Mouse (Mus musculus): Measurements from ENCODE around the gene Ankar.
A peak's percentile ranks its signal among the peaks of the same experiment; 100 is the strongest.

Ankar gene

DNA sequence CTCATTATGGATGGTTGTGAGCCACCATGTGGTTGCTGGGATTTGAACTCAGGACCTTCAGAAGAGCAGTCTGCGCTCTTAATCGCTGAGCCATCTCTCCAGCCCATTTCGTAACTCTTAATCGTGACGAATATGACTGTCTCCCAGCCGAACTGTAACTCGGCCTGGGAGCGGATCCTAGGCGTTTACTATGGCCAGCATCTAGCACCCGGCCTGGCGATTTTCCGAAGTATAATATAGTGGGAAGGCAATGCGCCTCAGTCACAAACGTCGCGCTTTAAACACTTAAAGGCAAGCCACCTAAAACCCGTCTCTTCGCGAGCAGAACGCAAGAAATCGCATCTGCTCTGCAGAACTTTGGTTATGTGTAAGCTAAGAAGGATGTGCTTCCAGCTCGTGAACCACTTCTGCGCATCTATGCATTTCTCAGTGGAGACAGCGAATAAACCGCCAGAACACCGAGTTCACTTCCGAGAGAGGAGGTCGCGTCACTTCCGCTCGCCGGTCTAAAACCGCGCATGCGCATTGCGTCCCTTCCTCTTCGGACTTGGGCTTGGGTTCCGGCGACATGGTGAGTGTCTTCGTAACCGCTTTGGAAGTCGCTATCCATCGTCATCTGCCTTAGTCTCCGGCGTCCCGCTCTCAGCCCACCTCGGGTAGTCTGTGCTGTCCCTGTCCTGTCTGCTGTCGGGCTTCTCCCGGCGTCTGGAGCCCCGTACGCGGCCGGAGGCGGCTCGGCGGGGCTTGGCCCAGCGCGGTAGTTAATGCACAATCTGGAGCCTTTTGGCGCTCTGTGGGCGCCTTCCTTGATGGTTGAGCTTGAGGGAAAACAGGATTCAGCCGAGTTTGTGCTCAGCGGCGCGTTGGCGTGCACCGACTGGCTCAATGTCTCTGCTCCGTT lies 10.6 kb upstream of the Ankar start, which contains the start of gene Rpl37a:
TSS of gene Rpl37a (plus strand) at position 538 of the 901 bp plus-strand sequence.
- DNase-seq (ENCODE audit: low spot score): peak; percentile 95

- no peak for DNase-seq (ENCODE audit: low spot score)
These were observed 7.1 kb upstream of the Ankar start for GRCm38 (mm10) chr1:72707525-72707924.

DNA sequence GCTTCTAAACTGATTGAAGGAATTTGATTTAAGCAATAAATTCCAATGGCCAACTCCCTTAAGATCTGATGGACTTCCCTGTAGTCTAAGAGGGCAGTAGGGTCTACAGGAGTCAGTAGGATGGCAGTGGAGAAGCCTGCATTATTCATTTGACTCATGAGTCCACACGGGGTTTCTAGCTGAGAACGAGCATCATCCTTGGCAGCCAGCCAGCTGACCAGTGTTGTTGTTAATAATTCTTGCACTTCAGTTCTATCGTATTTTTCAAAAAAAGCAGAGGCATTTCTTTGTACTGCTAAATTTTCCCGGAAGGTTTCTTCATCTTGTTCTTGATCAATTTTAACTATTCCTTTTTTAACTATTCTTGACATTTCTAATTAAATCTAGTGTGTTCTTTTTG lies 1.7 kb downstream of the Ankar start:
- DNase-seq (ENCODE audit: low spot score): no peak

GRCm38 (mm10) chr1:72696256-72696655 lies 4.1 kb downstream of the Ankar start:
- no peak for DNase-seq (ENCODE audit: low spot score)

DNA sequence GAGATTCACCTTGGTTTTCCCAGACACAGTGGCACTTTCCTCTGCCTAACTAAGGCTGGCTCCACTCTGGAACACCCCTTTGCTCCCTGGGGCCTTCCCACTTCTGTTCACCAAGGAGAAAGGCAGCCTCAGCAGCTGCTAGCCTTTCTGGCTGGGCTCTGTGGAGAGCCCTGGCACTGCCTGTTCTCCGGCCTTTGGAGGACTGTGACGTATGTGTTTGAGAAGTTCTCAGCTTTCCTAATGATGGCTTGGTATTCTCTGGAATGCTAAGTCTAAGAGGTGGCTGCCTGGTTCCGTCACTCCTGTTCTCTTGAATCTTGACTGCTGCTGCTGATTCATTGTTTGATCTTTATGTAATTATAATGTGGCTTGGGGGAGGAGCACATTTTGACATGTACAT lies 27.3 kb downstream of the Ankar start:
- DNase-seq (ENCODE audit: low spot score): no peak

- DNase-seq (ENCODE audit: low spot score): no peak
These were observed 59.5 kb downstream of the Ankar start for GRCm38 (mm10) chr1:72640658-72641410.

GRCm38 (mm10) chr1:72635221-72635620 lies 65.2 kb downstream of the Ankar start:
- no peak for DNase-seq (ENCODE audit: low spot score)

GRCm38 (mm10) chr1:72612172-72612571 lies 88.2 kb downstream of the Ankar start:
- DNase-seq (ENCODE audit: low spot score): no peak

DNA sequence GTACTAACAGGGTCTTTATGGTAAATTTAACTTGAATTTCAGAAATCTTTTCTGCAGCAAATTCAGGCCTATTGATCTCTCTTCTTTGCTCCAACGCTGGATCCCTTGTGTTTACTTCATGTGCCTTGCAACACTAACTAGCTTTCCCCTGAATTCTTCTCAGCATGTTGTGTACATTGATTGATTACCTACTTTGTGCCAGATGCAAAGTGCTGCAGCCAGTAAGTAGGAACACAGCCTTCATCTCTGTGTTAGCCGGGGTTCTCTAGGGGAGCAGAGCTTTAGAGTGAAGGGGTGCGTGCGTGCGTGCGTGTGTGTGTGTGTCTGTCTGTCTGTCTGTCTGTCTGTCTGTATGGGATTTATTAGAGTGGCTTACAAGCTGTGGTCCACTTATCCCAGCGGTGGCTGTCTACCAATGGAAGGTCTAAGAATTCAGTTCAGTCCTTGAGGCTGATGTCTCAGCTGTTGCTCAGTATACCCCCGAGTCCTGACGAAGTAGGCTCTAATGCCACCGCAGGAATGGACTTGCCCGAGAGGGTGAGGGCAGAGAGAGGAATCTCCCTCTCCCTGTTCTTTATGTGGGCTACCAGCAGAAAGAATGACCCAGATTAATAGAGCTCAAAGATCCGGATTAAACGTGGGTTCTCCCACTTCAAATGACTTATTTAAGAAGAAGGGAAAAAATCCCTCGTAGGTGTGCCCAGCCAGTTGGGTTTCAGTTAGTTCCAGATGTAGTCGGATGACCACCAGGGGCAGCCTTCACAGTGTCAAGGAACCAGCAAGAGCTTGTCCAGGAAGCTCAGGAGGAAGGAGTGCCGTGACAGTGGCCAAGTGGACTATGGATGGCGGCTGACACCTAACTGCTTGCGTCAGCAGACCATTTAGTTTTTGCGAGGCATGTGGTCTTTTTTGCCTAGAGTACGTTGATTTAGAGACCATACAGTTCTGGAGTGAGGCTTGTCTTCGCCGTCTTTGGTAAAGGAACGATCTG lies 90.2 kb downstream of the Ankar start:
- no peak for DNase-seq (ENCODE audit: low spot score)

DNA sequence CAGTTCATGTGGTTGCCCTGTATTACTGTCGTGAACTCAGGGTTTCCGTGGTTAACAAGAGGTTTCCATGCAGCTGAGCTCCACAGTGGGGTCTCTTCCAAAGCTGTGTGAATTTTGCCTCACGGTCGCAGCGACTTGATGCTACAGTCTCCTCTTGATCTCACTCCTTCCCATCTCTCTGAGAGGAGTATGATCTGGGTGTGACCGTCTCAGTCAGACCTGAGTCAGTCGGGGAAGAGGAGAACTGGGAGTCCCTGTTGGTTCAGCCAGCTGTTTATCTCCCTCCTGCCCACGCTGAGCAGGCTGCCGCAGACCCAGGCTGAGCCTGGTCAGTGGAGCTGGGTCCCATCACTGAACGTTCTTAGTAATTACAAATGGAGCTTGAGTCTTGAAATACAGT lies 91.2 kb downstream of the Ankar start:
- DNase-seq (ENCODE audit: low spot score): no peak

DNA sequence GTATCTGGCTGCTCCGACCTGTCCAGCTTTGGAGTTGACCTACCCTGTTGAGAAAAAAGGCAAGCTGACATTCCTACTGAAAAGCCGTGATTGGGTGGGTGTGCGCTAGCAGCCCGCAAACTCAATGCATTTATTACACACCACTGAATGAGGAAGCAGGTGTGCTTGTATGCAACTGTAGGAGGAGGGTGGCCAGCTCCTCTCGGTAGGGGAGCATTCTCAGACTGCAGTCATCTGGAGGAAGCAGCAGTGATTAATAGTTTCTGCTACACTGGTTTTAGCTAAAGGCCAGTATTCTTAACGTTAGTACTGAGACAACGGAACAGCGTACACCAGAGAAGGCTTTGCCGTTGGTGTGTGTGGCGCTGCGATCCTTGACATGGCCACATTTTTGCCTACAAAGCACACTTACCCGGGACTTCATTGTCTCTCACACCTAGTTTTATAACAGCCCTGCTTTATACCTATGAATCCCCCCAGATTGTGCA lies 94.1 kb downstream of the Ankar start:
- no peak for DNase-seq (ENCODE audit: low spot score)

DNA sequence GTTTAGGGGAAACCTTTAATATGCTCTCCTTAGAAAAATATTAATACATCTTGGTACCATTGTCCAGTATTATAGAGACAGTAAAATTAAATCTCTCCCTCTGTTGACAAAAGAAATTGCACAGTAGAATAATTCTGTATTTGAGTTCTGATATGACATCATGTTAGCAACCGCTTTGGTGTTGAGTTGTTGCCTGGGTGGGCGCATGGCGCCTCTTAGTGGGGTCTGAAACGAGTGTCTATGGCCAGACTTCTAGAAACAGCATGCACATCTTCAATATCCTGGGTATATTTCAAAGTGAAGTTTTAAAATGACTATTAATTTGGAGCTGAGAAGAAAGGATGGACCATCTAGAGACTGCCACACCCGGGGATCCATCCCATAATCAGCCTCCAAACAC lies 97.6 kb downstream of the Ankar start:
- no peak for DNase-seq (ENCODE audit: low spot score)

- no peak for DNase-seq (ENCODE audit: low spot score)
These were observed 98.2 kb downstream of the Ankar start for GRCm38 (mm10) chr1:72602186-72602585.

GRCm38 (mm10) chr1:72601233-72601632 lies 99.1 kb downstream of the Ankar start:
- DNase-seq (ENCODE audit: low spot score): no peak

DNA sequence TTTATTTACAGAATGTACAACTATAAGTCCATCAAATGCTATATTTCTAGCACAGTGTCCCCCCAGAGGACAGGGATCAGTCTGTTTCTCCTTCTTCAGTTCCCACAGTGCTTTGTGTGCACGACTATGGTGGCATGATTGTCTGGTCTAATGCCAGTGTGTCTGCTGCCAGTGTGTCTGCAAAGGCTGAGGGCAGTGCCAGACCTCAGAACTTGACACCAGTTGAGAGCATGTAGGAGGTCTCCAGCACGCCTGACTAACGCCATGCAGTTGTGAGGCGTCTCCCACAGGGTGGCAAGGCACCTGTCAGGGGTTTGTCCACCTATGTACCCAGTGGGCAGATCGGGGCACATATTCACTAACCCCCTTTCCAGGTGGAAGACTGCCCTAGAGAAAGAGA lies 99.6 kb downstream of the Ankar start:
- DNase-seq (ENCODE audit: low spot score): no peak

GRCm38 (mm10) chr1:72599146-72600101 lies 101.0 kb downstream of the Ankar start:
- DNase-seq (ENCODE audit: low spot score): no peak

GRCm38 (mm10) chr1:72596231-72596630 lies 104.1 kb downstream of the Ankar start:
- no peak for DNase-seq (ENCODE audit: low spot score)

- no peak for DNase-seq (ENCODE audit: low spot score)
These were observed 104.7 kb downstream of the Ankar start for GRCm38 (mm10) chr1:72595686-72596085.

DNA sequence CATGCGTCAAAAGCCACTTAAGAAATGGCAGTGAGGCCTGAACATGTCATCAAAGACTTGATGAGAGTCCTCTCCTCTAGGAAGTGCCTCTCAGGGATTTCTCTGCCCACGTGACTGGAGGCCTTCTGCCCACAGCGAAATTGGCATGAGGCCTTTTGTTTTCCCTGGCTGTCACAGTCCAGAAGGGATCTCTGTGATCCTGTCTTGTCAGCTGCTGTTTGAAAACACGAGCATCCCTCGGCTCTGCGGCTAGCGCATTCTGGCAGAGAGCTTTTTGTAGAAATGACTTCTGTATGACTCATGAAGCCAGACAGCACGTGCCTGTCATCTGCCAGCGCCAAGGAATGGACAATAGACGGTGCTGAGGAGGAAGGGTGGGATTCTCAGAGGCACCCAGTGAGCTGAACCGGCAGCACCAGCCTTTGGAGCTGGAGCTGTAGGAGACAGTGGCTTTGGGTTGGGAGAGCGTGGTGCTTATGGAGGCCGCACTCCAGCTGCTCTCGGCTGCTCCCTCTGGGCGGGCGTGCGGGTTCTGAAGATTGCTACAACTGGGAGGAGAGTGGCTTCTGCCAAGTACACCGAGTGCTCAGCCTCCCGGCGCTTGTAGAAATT lies 106.9 kb downstream of the Ankar start:
- no peak for DNase-seq (ENCODE audit: low spot score)
